Mouse (Mus musculus) spleen, adult 2 months (tissue): ENCODE measurements around the gene Fcgrt.

ENCODE experiments used
- CTCF ChIP-seq: fragments of 200-500 bp; IDR thresholded peaks from 2 replicates; pipeline ENCODE4 v1.5.1; 2011; ENCODE audit warnings: mild to moderate bottlenecking, inconsistent platforms; ENCODE audit not compliant: insufficient read depth, insufficient read length, insufficient replicate concordance; ENCODE audit errors: extremely low read depth
- POLR2A ChIP-seq: fragments of 200-500 bp; IDR thresholded peaks from 2 replicates; pipeline ENCODE4 v1.6.1; 2011; ENCODE audit warnings: low read depth, low read length, inconsistent platforms

GRCm38 (mm10) chr7:45113476-45113875, 9.8 kb upstream of the Fcgrt start:
- TF ChIP-seq CTCF (no peak), POLR2A (no peak)
